Mouse (Mus musculus): ENCODE data around the gene Maff. TPM values are rescaled to one million over a fixed set of nuclear protein-coding genes. Genes with fewer than 3 reads are reported as not detected.

Maff gene
- polyA plus RNA-seq, 1 experiment from 2014 or later: 6.4 TPM

- no peak for DNase-seq (ENCODE audit: low spot score)
- H3K36me3 ChIP-seq (ENCODE audit: control insufficient read depth, insufficient read depth, low read length): peaks cover 59% of the 10 kb centered on the region
- H3K4me2 ChIP-seq (ENCODE audit: low read length): no peak overlapping the region
- H3K27me3 ChIP-seq (replicated peaks; ENCODE audit: control insufficient read depth, insufficient read depth, low read length): no peaks in the 10 kb centered on the region
- ATAC-seq (replicated peaks; ENCODE audit: low FRiP score, low TSS enrichment, low read depth): no peak
- no peaks in the 10 kb centered on the region for H3K9me3 ChIP-seq (ENCODE audit: control insufficient read depth, low read length)
- H3K4me3 ChIP-seq (ENCODE audit: low read depth, low read length): no peak overlapping the region
- 75% methylated on average over 6 of the region's 6 CpGs for WGBS
- peaks cover 33% of the 10 kb centered on the region for H3K4me1 ChIP-seq (replicated peaks; ENCODE audit: control insufficient read depth, insufficient read depth, low read length)
- no peak overlapping the region for H3K9ac ChIP-seq (ENCODE audit: low read length)
- H3K27ac ChIP-seq (ENCODE audit: low read depth): no peak overlapping the region
Measured at GRCm38 (mm10) chr15:79364120-79364519, 17.7 kb downstream of the Maff start.

GRCm38 (mm10) chr15:79365068-79365467 lies 18.6 kb downstream of the Maff start:
- no peaks in the 10 kb centered on the region for H3K27me3 ChIP-seq (replicated peaks; ENCODE audit: control insufficient read depth, insufficient read depth, low read length)
- DNase-seq (ENCODE audit: low spot score) (no peak), ATAC-seq (replicated peaks; ENCODE audit: low FRiP score, low TSS enrichment, low read depth) (no peak)
- peaks cover 33% of the 10 kb centered on the region for H3K4me1 ChIP-seq (replicated peaks; ENCODE audit: control insufficient read depth, insufficient read depth, low read length)
- no peaks in the 10 kb centered on the region for H3K9me3 ChIP-seq (ENCODE audit: control insufficient read depth, low read length)
- H3K27ac ChIP-seq (ENCODE audit: low read depth): no peak overlapping the region
- H3K9ac ChIP-seq (ENCODE audit: low read length): no peak overlapping the region
- WGBS: 96% methylated on average over 12 of the region's 12 CpGs
- no peak overlapping the region for H3K4me2 ChIP-seq (ENCODE audit: low read length)
- peaks cover 65% of the 10 kb centered on the region for H3K36me3 ChIP-seq (ENCODE audit: control insufficient read depth, insufficient read depth, low read length)
- no peak overlapping the region for H3K4me3 ChIP-seq (ENCODE audit: low read depth, low read length)

GRCm38 (mm10) chr15:79366402-79366801 lies 20.0 kb downstream of the Maff start:
- Histone ChIP-seq H3K27me3 (replicated peaks; ENCODE audit: control insufficient read depth, insufficient read depth, low read length) (no peaks in the 10 kb centered on the region), H3K9ac (ENCODE audit: low read length) (no peak overlapping the region), H3K4me1 (replicated peaks; ENCODE audit: control insufficient read depth, insufficient read depth, low read length) (peaks cover 22% of the 10 kb centered on the region), H3K4me3 (ENCODE audit: low read depth, low read length) (no peak overlapping the region), H3K4me2 (ENCODE audit: low read length) (no peak overlapping the region), H3K9me3 (ENCODE audit: control insufficient read depth, low read length) (no peaks in the 10 kb centered on the region), H3K36me3 (ENCODE audit: control insufficient read depth, insufficient read depth, low read length) (peaks cover 62% of the 10 kb centered on the region), H3K27ac (ENCODE audit: low read depth) (no peak overlapping the region)
- ATAC-seq (replicated peaks; ENCODE audit: low FRiP score, low TSS enrichment, low read depth) (no peak), DNase-seq (ENCODE audit: low spot score) (no peak)
- 94% methylated on average over 5 of the region's 5 CpGs for WGBS

GRCm38 (mm10) chr15:79368313-79368811 lies 21.9 kb downstream of the Maff start:
- Histone ChIP-seq H3K27ac (ENCODE audit: low read depth) (peak overlapping the region; percentile 84), H3K4me2 (ENCODE audit: low read length) (peak overlapping the region; percentile 23), H3K4me1 (replicated peaks; ENCODE audit: control insufficient read depth, insufficient read depth, low read length) (peaks cover 20% of the 10 kb centered on the region), H3K27me3 (replicated peaks; ENCODE audit: control insufficient read depth, insufficient read depth, low read length) (no peaks in the 10 kb centered on the region), H3K4me3 (ENCODE audit: low read depth, low read length) (no peak overlapping the region), H3K36me3 (ENCODE audit: control insufficient read depth, insufficient read depth, low read length) (peaks cover 59% of the 10 kb centered on the region), H3K9ac (ENCODE audit: low read length) (no peak overlapping the region), H3K9me3 (ENCODE audit: control insufficient read depth, low read length) (no peaks in the 10 kb centered on the region)
- ATAC-seq (replicated peaks; ENCODE audit: low FRiP score, low TSS enrichment, low read depth) (peak; percentile 88), DNase-seq (ENCODE audit: low spot score) (peak; percentile 80)
- 18% methylated on average over 14 of the region's 14 CpGs for WGBS

GRCm38 (mm10) chr15:79368861-79369440 lies 22.5 kb downstream of the Maff start:
- 60% methylated on average over 8 of the region's 8 CpGs for WGBS
- H3K9me3 ChIP-seq (ENCODE audit: control insufficient read depth, low read length): no peaks in the 10 kb centered on the region
- H3K4me1 ChIP-seq (replicated peaks; ENCODE audit: control insufficient read depth, insufficient read depth, low read length): peaks cover 20% of the 10 kb centered on the region
- DNase-seq (ENCODE audit: low spot score) (no peak), ATAC-seq (replicated peaks; ENCODE audit: low FRiP score, low TSS enrichment, low read depth) (peak; percentile 26)
- H3K27me3 ChIP-seq (replicated peaks; ENCODE audit: control insufficient read depth, insufficient read depth, low read length): no peaks in the 10 kb centered on the region
- H3K9ac ChIP-seq (ENCODE audit: low read length): no peak overlapping the region
- no peak overlapping the region for H3K4me2 ChIP-seq (ENCODE audit: low read length)
- peaks cover 58% of the 10 kb centered on the region for H3K36me3 ChIP-seq (ENCODE audit: control insufficient read depth, insufficient read depth, low read length)
- peak overlapping the region; percentile 84 for H3K27ac ChIP-seq (ENCODE audit: low read depth)
- H3K4me3 ChIP-seq (ENCODE audit: low read depth, low read length): no peak overlapping the region

- peak overlapping the region; percentile 84; the same call in 1 of the 2 replicates for H3K27ac ChIP-seq (ENCODE audit: low read depth)
- DNase-seq (ENCODE audit: low spot score) (no peak), ATAC-seq (replicated peaks; ENCODE audit: low FRiP score, low TSS enrichment, low read depth) (no peak)
- H3K36me3 ChIP-seq (ENCODE audit: control insufficient read depth, insufficient read depth, low read length): peaks cover 61% of the 10 kb centered on the region
- H3K4me1 ChIP-seq (replicated peaks; ENCODE audit: control insufficient read depth, insufficient read depth, low read length): peaks cover 20% of the 10 kb centered on the region
- WGBS: 67% methylated on average over 15 of the region's 15 CpGs
- no peaks in the 10 kb centered on the region for H3K27me3 ChIP-seq (replicated peaks; ENCODE audit: control insufficient read depth, insufficient read depth, low read length)
- H3K4me3 ChIP-seq (ENCODE audit: low read depth, low read length): no peak overlapping the region
- no peak overlapping the region for H3K4me2 ChIP-seq (ENCODE audit: low read length)
- H3K9ac ChIP-seq (ENCODE audit: low read length): no peak overlapping the region
- H3K9me3 ChIP-seq (ENCODE audit: control insufficient read depth, low read length): no peaks in the 10 kb centered on the region
Measured at GRCm38 (mm10) chr15:79369452-79370280, 23.2 kb downstream of the Maff start.

GRCm38 (mm10) chr15:79370281-79370843 lies 23.9 kb downstream of the Maff start:
- 82% methylated on average over 7 of the region's 7 CpGs for WGBS
- Histone ChIP-seq H3K9me3 (ENCODE audit: control insufficient read depth, low read length) (no peaks in the 10 kb centered on the region), H3K4me1 (replicated peaks; ENCODE audit: control insufficient read depth, insufficient read depth, low read length) (peaks cover 20% of the 10 kb centered on the region), H3K27me3 (replicated peaks; ENCODE audit: control insufficient read depth, insufficient read depth, low read length) (no peaks in the 10 kb centered on the region), H3K9ac (ENCODE audit: low read length) (no peak overlapping the region), H3K27ac (ENCODE audit: low read depth) (peak overlapping the region; percentile 14; the same call in 1 of the 2 replicates), H3K36me3 (ENCODE audit: control insufficient read depth, insufficient read depth, low read length) (peaks cover 61% of the 10 kb centered on the region), H3K4me2 (ENCODE audit: low read length) (no peak overlapping the region), H3K4me3 (ENCODE audit: low read depth, low read length) (no peak overlapping the region)
- ATAC-seq (replicated peaks; ENCODE audit: low FRiP score, low TSS enrichment, low read depth) (no peak), DNase-seq (ENCODE audit: low spot score) (no peak)

GRCm38 (mm10) chr15:79374760-79375159 lies 28.3 kb downstream of the Maff start:
- no peak for DNase-seq (ENCODE audit: low spot score)
- H3K27ac ChIP-seq (ENCODE audit: low read depth): 0 out of 2 replicates have a peak overlapping the region, but pooled peaks have one; percentile 16
- WGBS: 48% methylated on average over 3 of the region's 3 CpGs

More at GRCm38 (mm10) chr15:79374760-79375159, 28.3 kb downstream of the Maff start:
- no peak overlapping the region for H3K9ac ChIP-seq (ENCODE audit: low read length)
- peaks cover 69% of the 10 kb centered on the region for H3K36me3 ChIP-seq (ENCODE audit: control insufficient read depth, insufficient read depth, low read length)
- ATAC-seq (replicated peaks; ENCODE audit: low FRiP score, low TSS enrichment, low read depth): no peak
- H3K4me3 ChIP-seq (ENCODE audit: low read depth, low read length): no peak overlapping the region
- H3K4me1 ChIP-seq (replicated peaks; ENCODE audit: control insufficient read depth, insufficient read depth, low read length): 0 out of 2 replicates have a peak, but pooled peaks cover under 1% of the 10 kb centered on the region
- H3K9me3 ChIP-seq (ENCODE audit: control insufficient read depth, low read length): no peaks in the 10 kb centered on the region
- no peak overlapping the region for H3K4me2 ChIP-seq (ENCODE audit: low read length)
- H3K27me3 ChIP-seq (replicated peaks; ENCODE audit: control insufficient read depth, insufficient read depth, low read length): no peaks in the 10 kb centered on the region
